In genomic region chr17:65665786-65666387, GRCm38 (mm10) we compare ENCODE assay signal across 23 mouse cellular contexts. TPM values are rescaled to one million over a fixed set of nuclear protein-coding genes. Genes with fewer than 3 reads are reported as not detected.
A peak's percentile ranks its signal among the peaks of the same experiment; 100 is the strongest.
DNase-seq lines count a peak whose midpoint lies in the region; ATAC-seq and TF ChIP-seq lines count a peak whose summit lies in the region.
"Had no signal": no experiment of that assay in that cellular context is flagged by ENCODE, and none has a peak within 500 bp of the region (broad histone marks: within the 10 kb centered on the region; RNA-seq: fewer than 3 reads in every experiment).

No protein-coding gene starts in this region.

- TF ChIP-seq CTCF in lung, postnatal 0 days (IDR thresholded peaks at IDR 0.05): no peak

- ATAC-seq in heart, embryonic 14.5 days (ENCODE audit: insufficient number of reproducible peaks, insufficient read depth, low FRiP score, low read depth): no peak
- ATAC-seq in lung, postnatal 0 days: no peak
- ATAC-seq: forebrain, embryonic 16.5 days; Patski had no signal

- TF ChIP-seq EP300 in lung, postnatal 0 days (IDR thresholded peaks at IDR 0.05): no peak

- no peak for DNase-seq in heart, adult 9 months (ENCODE audit: low spot score in 2 of 2)
- DNase-seq in lung, postnatal 0 days (ENCODE audit: low spot score): no peak
- no peak for DNase-seq in lung, postnatal 25 days (ENCODE audit: low spot score)
- peak; percentile 24 for DNase-seq in large intestine, adult 2 months (ENCODE audit: low read depth, low spot score)
- peak; percentile 38 for DNase-seq in yolk sac, embryonic 10.5 days (ENCODE audit: low spot score)
- no peak for DNase-seq in embryonic facial prominence, embryonic 10.5 days (ENCODE audit: low spot score)
- DNase-seq: adrenal gland, postnatal 36 days; cerebellum, adult 11 months; cerebellum, adult 9-11 months; gastrocnemius, postnatal 25 days; layer of hippocampus, adult 9-11 months; right cerebral cortex, postnatal 25 days had no signal

- no peak overlapping the region for H3K9ac ChIP-seq in heart, embryonic 14.5 days (ENCODE audit: low read length)
- no peak overlapping the region for H3K9ac ChIP-seq in lung, postnatal 0 days (replicated peaks; ENCODE audit: low read depth)
- H3K9ac ChIP-seq: hindbrain, embryonic 13.5 days; kidney, embryonic 15.5 days; limb, embryonic 15.5 days had no signal

- H3K9me3 ChIP-seq in heart, embryonic 14.5 days (ENCODE audit: control insufficient read depth, low read length): no peaks in the 10 kb centered on the region
- no peaks in the 10 kb centered on the region for H3K9me3 ChIP-seq in lung, postnatal 0 days (ENCODE audit: low read length)
- H3K9me3 ChIP-seq in embryonic facial prominence, embryonic 10.5 days: no peaks in the 10 kb centered on the region
- H3K9me3 ChIP-seq: hindbrain, embryonic 13.5 days; kidney, embryonic 15.5 days; limb, embryonic 15.5 days; midbrain, embryonic 10.5 days had no signal

- H3K27me3 ChIP-seq in heart, embryonic 14.5 days (ENCODE audit: control insufficient read depth, insufficient read depth, low read length): no peaks in the 10 kb centered on the region
- H3K27me3 ChIP-seq in lung, postnatal 0 days (replicated peaks; ENCODE audit: insufficient read depth, low read length): no peaks in the 10 kb centered on the region
- H3K27me3 ChIP-seq in embryonic facial prominence, embryonic 10.5 days (replicated peaks; ENCODE audit: low read depth, poor library complexity, severe bottlenecking): no peaks in the 10 kb centered on the region
- H3K27me3 ChIP-seq: hindbrain, embryonic 13.5 days; kidney, embryonic 15.5 days; limb, embryonic 15.5 days; Patski had no signal

- no peak overlapping the region for H3K27ac ChIP-seq in heart, embryonic 14.5 days (replicated peaks in 1 of 2; ENCODE audit: control insufficient read depth in 1 of 2, insufficient read depth in 1 of 2, low read depth in 2 of 2, low read length in 2 of 2)
- peak overlapping the region; percentile 66 for H3K27ac ChIP-seq in lung, postnatal 0 days (ENCODE audit: low read length)
- no peak overlapping the region for H3K27ac ChIP-seq in embryonic facial prominence, embryonic 10.5 days (replicated peaks)
- H3K27ac ChIP-seq: heart, adult 2 months; hindbrain, embryonic 13.5 days; kidney, embryonic 15.5 days; limb, embryonic 15.5 days; midbrain, embryonic 10.5 days had no signal

- WGBS in heart, embryonic 14.5 days: 83% methylated on average over 12 of the region's 12 CpGs
- 79% methylated on average over 12 of the region's 12 CpGs for WGBS in lung, postnatal 0 days
- WGBS in large intestine, adult 2 months: 43% methylated on average over 12 of the region's 12 CpGs
- WGBS in embryonic facial prominence, embryonic 10.5 days: 89% methylated on average over 12 of the region's 12 CpGs

- peaks cover 4 to 10% of the 10 kb centered on the region in 2 experiments; a peak in 2 of 4 replicates for H3K4me1 ChIP-seq in heart, embryonic 14.5 days (ENCODE audit: control insufficient read depth in 2 of 2, insufficient read depth in 2 of 2, low read length in 2 of 2)
- peaks cover 3% of the 10 kb centered on the region; the same call in 1 of the 2 replicates for H3K4me1 ChIP-seq in lung, postnatal 0 days (ENCODE audit: insufficient read depth, low read depth, low read length)
- H3K4me1 ChIP-seq in embryonic facial prominence, embryonic 10.5 days: peaks cover 5% of the 10 kb centered on the region; the same call in 1 of the 2 replicates
- H3K4me1 ChIP-seq: hindbrain, embryonic 13.5 days; limb, embryonic 15.5 days; midbrain, embryonic 10.5 days had no signal

- H3K4me2 ChIP-seq in heart, embryonic 14.5 days (ENCODE audit: low read length): peak overlapping the region; percentile 18; the same call in 1 of the 2 replicates
- H3K4me2 ChIP-seq in lung, postnatal 0 days (replicated peaks; ENCODE audit: low read depth, low read length): no peak overlapping the region
- H3K4me2 ChIP-seq: hindbrain, embryonic 13.5 days; limb, embryonic 15.5 days had no signal

- H3K36me3 ChIP-seq in heart, embryonic 14.5 days (ENCODE audit: control insufficient read depth, insufficient read depth, low read length): no peaks in the 10 kb centered on the region
- H3K36me3 ChIP-seq in lung, postnatal 0 days (ENCODE audit: insufficient read depth, low read length): no peaks in the 10 kb centered on the region
- 0 out of 2 replicates have a peak, but pooled peaks cover 12% of the 10 kb centered on the region for H3K36me3 ChIP-seq in embryonic facial prominence, embryonic 10.5 days (replicated peaks)
- H3K36me3 ChIP-seq: kidney, embryonic 15.5 days; limb, embryonic 15.5 days; midbrain, embryonic 10.5 days had no signal

- no peak overlapping the region for H3K4me3 ChIP-seq in heart, embryonic 14.5 days (ENCODE audit: control insufficient read depth in 1 of 2, insufficient read depth in 1 of 2, low read depth in 1 of 2, low read length in 2 of 2)
- H3K4me3 ChIP-seq in lung, postnatal 0 days (ENCODE audit: low read depth, low read length): no peak overlapping the region
- no peak overlapping the region for H3K4me3 ChIP-seq in embryonic facial prominence, embryonic 10.5 days
- H3K4me3 ChIP-seq: heart, adult 2 months; hindbrain, embryonic 13.5 days; kidney, embryonic 15.5 days; limb, embryonic 15.5 days; midbrain, embryonic 10.5 days had no signal

RNA-seq across cellular contexts. Expression of gene Txndc2, which starts 23.9 kb away (rescaled TPM):
- polyA plus RNA-seq in heart, embryonic 14.5 days (2014; fragmentation: Nextera tagmentation; extraction: Ambion mirVana): not detected in 2 replicates
- polyA plus RNA-seq in lung, postnatal 0 days (2015; fragmentation: Nextera tagmentation; extraction: Ambion mirVana): 0.10 and 0.12 TPM in 2 replicates
- polyA plus RNA-seq in large intestine, adult 2 months (2012; rRNA removed): not detected in 2 replicates
- polyA plus RNA-seq in embryonic facial prominence, embryonic 10.5 days (2016; fragmentation: Nextera tagmentation; extraction: Ambion mirVana): 0.07 TPM in 1 of 2 replicates, not detected in the other
- polyA plus RNA-seq: kidney, embryonic 15.5 days; liver, embryonic 16.5 days; lung, embryonic 16.5 days; midbrain, embryonic 10.5 days; Patski; spleen, adult 2 months had no signal

RNA-seq across cellular contexts. Expression of gene Vapa, which starts 52.5 kb away (rescaled TPM):
- polyA plus RNA-seq in heart, embryonic 14.5 days (2014; fragmentation: Nextera tagmentation; extraction: Ambion mirVana): 172 and 177 TPM in 2 replicates
- polyA plus RNA-seq in lung, postnatal 0 days (2015; fragmentation: Nextera tagmentation; extraction: Ambion mirVana): 221 and 231 TPM in 2 replicates
- polyA plus RNA-seq in large intestine, adult 2 months (2012; rRNA removed): 23.5 and 32.6 TPM in 2 replicates
- 169 and 171 TPM in 2 replicates for polyA plus RNA-seq in embryonic facial prominence, embryonic 10.5 days (2016; fragmentation: Nextera tagmentation; extraction: Ambion mirVana)

Comparison
In these comparisons a context has a peak if more than half of its experiments do, and no peak if none do; other contexts are left out.
1. DNase-seq: peak in large intestine, adult 2 months (single experiment) and yolk sac, embryonic 10.5 days (single experiment); none in heart, adult 9 months (0 of 2), lung, postnatal 0 days (single experiment), lung, postnatal 25 days (single experiment) and embryonic facial prominence, embryonic 10.5 days (single experiment).